Mouse (Mus musculus) ES-Bruce4 (cell line): ENCODE measurements around the gene Ablim2.

Experiments used
- EP300 ChIP-seq: IDR thresholded peaks from 2 replicates; pipeline ENCODE4 v1.6.1; 2011; ENCODE audit warnings: low read depth, low read length; ENCODE audit not compliant: insufficient read depth
- POLR2A ChIP-seq: IDR thresholded peaks from one replicate; pipeline ENCODE4 v1.8.1; 2011; ENCODE audit warnings: low read length; ENCODE audit not compliant: insufficient read depth

DNA sequence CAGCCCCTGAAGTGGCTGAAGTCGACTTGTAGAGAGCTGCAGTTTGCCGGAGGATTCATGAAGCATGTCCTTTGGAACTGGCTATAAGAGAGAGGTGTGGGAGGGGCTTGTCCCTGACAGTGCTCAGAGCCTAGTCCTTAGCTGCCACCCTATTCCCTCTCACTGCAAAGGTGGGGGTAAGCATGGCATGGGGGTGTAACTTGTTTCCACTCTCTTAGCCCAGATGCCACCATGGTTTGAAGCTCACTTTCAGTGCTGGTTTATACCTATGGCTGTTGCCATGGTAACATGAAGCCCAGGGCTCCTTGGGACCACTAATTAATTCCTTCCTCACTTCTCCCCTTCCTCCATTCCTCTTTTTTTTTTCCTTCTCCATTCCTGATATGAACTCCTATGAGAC, 57.4 kb downstream of the Ablim2 start:
- TF ChIP-seq POLR2A (no peak), EP300 (no peak)
